Mouse (Mus musculus) midbrain, embryonic 11.5 days (tissue): Measurements from ENCODE around the gene Fbxl5. TPM values are rescaled to one million over a fixed set of nuclear protein-coding genes. Genes with fewer than 3 reads are reported as not detected.

ENCODE experiments used
- ATAC-seq: fragments of 200-750 bp; cut with Nextera tagmentation; 2 replicates; pipeline ENCODE4 v1.8.0; 2017; ENCODE audit warnings: moderate TSS enrichment, moderate library complexity; ENCODE audit not compliant: low FRiP score
- DNase-seq: peaks from one replicate; pipeline ENCODE4 v3.0.0; 2015; ENCODE audit warnings: low spot score; ENCODE audit errors: missing footprints
- H3K27ac ChIP-seq: fragments of 300-500 bp; sonication (generic); 2 replicates; pipeline ENCODE4 v1.5.1; 2014; ENCODE audit warnings: low read depth, low read length
- H3K27me3 ChIP-seq: fragments of 300-500 bp; sonication (generic); 2 replicates; pipeline ENCODE4 v1.6.1; 2014; ENCODE audit warnings: mild to moderate bottlenecking, low read length, moderate library complexity, mixed read lengths; ENCODE audit not compliant: control insufficient read depth, insufficient read depth
- H3K36me3 ChIP-seq: fragments of 300-500 bp; sonication (generic); 2 replicates; pipeline ENCODE4 v1.6.1; 2014; ENCODE audit warnings: mild to moderate bottlenecking, low read length, moderate library complexity, mixed read lengths; ENCODE audit not compliant: control insufficient read depth, insufficient read depth
- H3K4me1 ChIP-seq: fragments of 300-500 bp; sonication (generic); 2 replicates; pipeline ENCODE4 v1.6.1; 2014; ENCODE audit warnings: low read length; ENCODE audit not compliant: control insufficient read depth, insufficient read depth
- H3K4me2 ChIP-seq: fragments of 300-500 bp; sonication (generic); 2 replicates; pipeline ENCODE4 v1.6.1; 2014; ENCODE audit warnings: mild to moderate bottlenecking, moderate library complexity
- H3K4me3 ChIP-seq: fragments of 300-500 bp; sonication (generic); 2 replicates; pipeline ENCODE4 v1.5.1; 2014; ENCODE audit warnings: low read depth, low read length
- H3K9ac ChIP-seq: fragments of 300-500 bp; sonication (generic); 2 replicates; pipeline ENCODE4 v1.6.1; 2014; ENCODE audit warnings: low read length
- H3K9me3 ChIP-seq: fragments of 300-500 bp; sonication (generic); 2 replicates; pipeline ENCODE4 v1.6.1; 2016; ENCODE audit warnings: low read length; ENCODE audit not compliant: control insufficient read depth
- WGBS: fragments of 180-500 bp; shearing (Covaris S2); extraction: QIAGEN DNeasy Blood & Tissue Kit; methylation state at CpG from one replicate; pipeline ENCODE4 v1.1.7; 2014; 5-methylcytosine and 5-hydroxymethylcytosine counted together
- polyA plus RNA-seq: library from polyadenylated mRNA; unstranded; fragments of >200 nt; fragmentation: Nextera tagmentation; extraction: Ambion mirVana; gene quantifications from 2 replicates; pipeline ENCODE4 v1.2.1, GENCODE M21; 2014

Gene Fbxl5
- polyA plus RNA-seq, 1 experiment from 2014 or later: 73.1 TPM

GRCm38 (mm10) chr5:43818695-43819094, 2.7 kb downstream of the Fbxl5 start, which contains the start of gene Bst1:
Bst1 (plus strand) TSS chr5:43818885.
- Histone ChIP-seq H3K4me2 (no peak within 1 kb of the TSS), H3K4me1 (no peaks in the 10 kb centered on the region), H3K36me3 (no peaks in the 10 kb centered on the region), H3K9me3 (no peaks in the 10 kb centered on the region), H3K27me3 (no peaks in the 10 kb centered on the region), H3K9ac (no peak within 1 kb of the TSS), H3K27ac (no peak within 1 kb of the TSS), H3K4me3 (no peak within 1 kb of the TSS)
- ATAC-seq: no peak
- 51% methylated on average over 12 of the region's 12 CpGs for WGBS
- DNase-seq: peak; percentile 79

- no peaks in the 10 kb centered on the region for H3K4me1 ChIP-seq
- no peaks in the 10 kb centered on the region for H3K36me3 ChIP-seq
- no peak for ATAC-seq
- no peak for DNase-seq
- no peaks in the 10 kb centered on the region for H3K9me3 ChIP-seq
- WGBS: 64% methylated on average over 1 of the region's 1 CpGs
- H3K27ac ChIP-seq: no peak overlapping the region
- H3K27me3 ChIP-seq: no peaks in the 10 kb centered on the region
- no peak overlapping the region for H3K4me3 ChIP-seq
- no peak overlapping the region for H3K4me2 ChIP-seq
- H3K9ac ChIP-seq: no peak overlapping the region
Observed at GRCm38 (mm10) chr5:43815769-43816168, 5.7 kb downstream of the Fbxl5 start.

DNA sequence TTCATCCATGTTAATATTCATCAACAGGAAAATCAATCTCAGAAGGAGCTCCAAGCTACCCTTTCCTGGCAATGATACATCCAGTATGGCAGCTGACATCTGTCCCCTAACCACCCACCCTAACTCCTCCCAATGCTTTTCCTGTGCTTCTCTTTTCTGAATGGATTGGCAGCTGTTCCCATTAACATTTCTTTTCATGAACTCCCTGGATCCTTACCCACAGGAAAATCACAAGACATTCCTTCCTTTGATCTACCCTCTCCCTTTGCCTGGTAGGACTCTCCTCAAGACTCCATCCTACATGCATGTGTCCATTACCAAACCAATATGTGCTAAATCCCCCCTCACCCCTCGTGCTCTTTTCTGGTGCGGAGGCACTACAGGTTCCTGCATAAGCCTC, 6.9 kb downstream of the Fbxl5 start:
- ATAC-seq: no peak
- Histone ChIP-seq H3K9me3 (no peaks in the 10 kb centered on the region), H3K27ac (no peak overlapping the region), H3K9ac (no peak overlapping the region), H3K36me3 (no peaks in the 10 kb centered on the region), H3K4me2 (no peak overlapping the region), H3K4me3 (no peak overlapping the region), H3K27me3 (no peaks in the 10 kb centered on the region), H3K4me1 (no peaks in the 10 kb centered on the region)
- 82% methylated on average over 2 of the region's 2 CpGs for WGBS
- DNase-seq: no peak

DNA sequence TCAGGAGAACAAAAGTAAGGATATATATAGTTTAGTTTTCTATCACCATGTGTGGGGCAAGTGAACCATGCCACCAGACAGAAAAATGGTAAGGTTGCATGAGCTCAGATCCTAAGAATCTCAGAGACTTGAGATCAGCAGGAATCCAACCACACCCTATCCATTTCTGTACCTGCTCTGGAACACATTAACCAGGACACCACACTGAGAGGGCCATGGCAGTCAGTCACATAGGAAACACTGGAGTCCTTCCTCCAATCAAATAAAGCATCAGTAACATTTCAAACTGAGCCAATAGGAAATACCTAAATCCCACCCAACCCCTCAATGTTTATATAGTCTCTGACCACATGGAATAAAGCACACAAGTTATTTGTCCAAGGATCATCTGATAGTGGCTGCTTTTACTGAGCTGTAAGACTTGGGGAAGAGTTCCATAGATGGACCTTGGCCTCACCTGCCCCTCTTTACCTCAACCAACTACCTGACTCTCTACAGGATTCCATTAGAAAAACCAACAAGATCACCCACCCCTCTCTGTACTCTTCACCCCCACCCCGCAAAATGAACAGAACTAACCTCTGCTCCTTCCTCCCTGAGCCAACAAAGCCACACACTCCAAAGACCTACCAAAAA, 10.9 kb downstream of the Fbxl5 start:
- Histone ChIP-seq H3K4me1 (peaks cover 2% of the 10 kb centered on the region; the same call in 1 of the 2 replicates), H3K4me2 (no peak overlapping the region), H3K4me3 (no peak overlapping the region), H3K9me3 (no peaks in the 10 kb centered on the region), H3K9ac (no peak overlapping the region), H3K27me3 (no peaks in the 10 kb centered on the region), H3K36me3 (no peaks in the 10 kb centered on the region), H3K27ac (no peak overlapping the region)
- WGBS: 77% methylated on average over 1 of the region's 1 CpGs
- DNase-seq: no peak
- no peak for ATAC-seq

- ATAC-seq: peak; percentile 97
Observed at GRCm38 (mm10) chr5:43807744-43808696, 13.4 kb downstream of the Fbxl5 start.

GRCm38 (mm10) chr5:43806914-43807313, 14.5 kb downstream of the Fbxl5 start:
- Histone ChIP-seq H3K4me2 (no peak overlapping the region), H3K27me3 (no peaks in the 10 kb centered on the region), H3K36me3 (no peaks in the 10 kb centered on the region), H3K9me3 (no peaks in the 10 kb centered on the region), H3K4me3 (no peak overlapping the region), H3K27ac (no peak overlapping the region), H3K9ac (no peak overlapping the region), H3K4me1 (peaks cover 2% of the 10 kb centered on the region; the same call in 1 of the 2 replicates)
- ATAC-seq (no peak), DNase-seq (no peak)
- 83% methylated on average over 4 of the region's 4 CpGs for WGBS

More at GRCm38 (mm10) chr5:43807744-43808696, 13.4 kb downstream of the Fbxl5 start:
- peak; percentile 98 for DNase-seq
- Histone ChIP-seq H3K4me1 (peaks cover 2% of the 10 kb centered on the region; the same call in 1 of the 2 replicates), H3K9ac (peak overlapping the region; percentile 81), H3K9me3 (no peaks in the 10 kb centered on the region), H3K4me3 (peak overlapping the region; percentile 42), H3K4me2 (peak overlapping the region; percentile 69), H3K27me3 (no peaks in the 10 kb centered on the region), H3K36me3 (no peaks in the 10 kb centered on the region), H3K27ac (peak overlapping the region; percentile 67)
- 4% methylated on average over 48 of the region's 48 CpGs for WGBS

DNA sequence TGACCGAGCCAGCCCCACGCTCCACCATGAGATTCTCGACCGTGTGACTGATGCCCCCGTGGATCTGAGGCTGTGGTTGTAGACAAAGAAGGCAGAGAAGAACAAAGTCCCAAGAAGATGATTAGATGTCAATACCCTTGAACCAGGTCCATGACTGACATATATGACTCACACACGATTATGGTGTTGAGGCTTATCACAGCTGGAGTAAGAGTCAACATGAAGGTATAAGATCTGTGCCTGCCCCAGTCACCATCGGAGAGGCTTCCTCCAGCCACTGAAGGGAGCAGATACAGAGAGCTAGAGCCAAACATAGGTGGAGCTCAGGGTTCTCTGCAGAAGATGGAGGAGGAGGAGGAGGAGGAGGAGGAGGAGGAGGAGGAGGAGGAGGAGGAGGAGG, 15.1 kb downstream of the Fbxl5 start:
- DNase-seq: no peak
- 93% methylated on average over 7 of the region's 7 CpGs for WGBS
- H3K4me3 ChIP-seq: no peak overlapping the region
- no peak overlapping the region for H3K4me2 ChIP-seq
- no peak overlapping the region for H3K9ac ChIP-seq
- H3K27me3 ChIP-seq: no peaks in the 10 kb centered on the region
- H3K9me3 ChIP-seq: no peaks in the 10 kb centered on the region
- no peak overlapping the region for H3K27ac ChIP-seq
- no peaks in the 10 kb centered on the region for H3K36me3 ChIP-seq
- peaks cover 2% of the 10 kb centered on the region; the same call in 1 of the 2 replicates for H3K4me1 ChIP-seq
- no peak for ATAC-seq

- Histone ChIP-seq H3K9me3 (no peaks in the 10 kb centered on the region), H3K4me1 (peaks cover 2% of the 10 kb centered on the region; the same call in 1 of the 2 replicates), H3K4me2 (no peak overlapping the region), H3K27ac (no peak overlapping the region), H3K4me3 (no peak overlapping the region), H3K27me3 (no peaks in the 10 kb centered on the region), H3K36me3 (no peaks in the 10 kb centered on the region), H3K9ac (no peak overlapping the region)
- 91% methylated on average over 2 of the region's 2 CpGs for WGBS
- ATAC-seq (no peak), DNase-seq (no peak)
Observed at GRCm38 (mm10) chr5:43805401-43805800, 16.0 kb downstream of the Fbxl5 start.

DNA sequence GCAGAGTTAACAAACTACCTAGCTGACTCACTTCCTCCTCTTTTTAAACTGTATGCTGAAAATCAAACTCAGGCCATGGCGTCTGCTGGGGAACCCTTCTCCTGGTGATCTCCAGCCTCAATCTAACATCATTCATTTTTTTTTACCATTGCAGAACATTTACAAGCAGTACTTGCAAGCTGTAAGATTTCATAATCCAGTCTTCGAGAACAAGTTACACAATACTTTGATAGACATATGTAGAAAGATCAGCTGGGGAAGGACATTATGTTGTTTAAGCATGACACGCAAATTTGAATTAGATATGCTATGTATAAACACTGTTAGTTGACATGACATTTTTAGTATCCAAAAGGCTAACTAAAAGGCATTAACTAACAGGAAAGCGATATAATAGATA, 19.6 kb downstream of the Fbxl5 start:
- H3K27ac ChIP-seq: no peak overlapping the region
- no peak for ATAC-seq
- no peak for DNase-seq
- H3K4me1 ChIP-seq: no peaks in the 10 kb centered on the region
- H3K4me3 ChIP-seq: no peak overlapping the region
- no peaks in the 10 kb centered on the region for H3K9me3 ChIP-seq
- no peak overlapping the region for H3K9ac ChIP-seq
- no peaks in the 10 kb centered on the region for H3K27me3 ChIP-seq
- 94% methylated on average over 4 of the region's 4 CpGs for WGBS
- no peaks in the 10 kb centered on the region for H3K36me3 ChIP-seq
- no peak overlapping the region for H3K4me2 ChIP-seq
